Mouse (Mus musculus) erythroblast, embryonic 14.5 days (primary cell): ENCODE results near the gene Sf3b6.

ENCODE experiments used
- GATA1 ChIP-seq: IDR thresholded peaks from 2 replicates; pipeline ENCODE4 v1.6.1; 2012; ENCODE audit warnings: low read length, inconsistent platforms, mixed read lengths
- TAL1 ChIP-seq: IDR thresholded peaks from 3 replicates; pipeline ENCODE4 v1.6.1; 2012; ENCODE audit warnings: low read length, inconsistent platforms, mixed read lengths

- TF ChIP-seq GATA1 (no peak), TAL1 (no peak)
Measured at GRCm38 (mm10) chr12:4816680-4817360, 524 bp upstream of the Sf3b6 start.
